Mouse (Mus musculus) embryo, embryonic 11.5 days (tissue): ENCODE measurements around the gene Cwh43.
"Not testable (repeated sequence)": the region's sequence is repeated elsewhere in the genome, so short reads cannot be mapped to it uniquely, and the experiment has no call there.

ENCODE experiments used
- DNase-seq: peaks from one replicate; pipeline ENCODE4 v3.0.0-alpha.2; 2012; ENCODE audit warnings: low read depth, low spot score

The Cwh43 gene

DNA sequence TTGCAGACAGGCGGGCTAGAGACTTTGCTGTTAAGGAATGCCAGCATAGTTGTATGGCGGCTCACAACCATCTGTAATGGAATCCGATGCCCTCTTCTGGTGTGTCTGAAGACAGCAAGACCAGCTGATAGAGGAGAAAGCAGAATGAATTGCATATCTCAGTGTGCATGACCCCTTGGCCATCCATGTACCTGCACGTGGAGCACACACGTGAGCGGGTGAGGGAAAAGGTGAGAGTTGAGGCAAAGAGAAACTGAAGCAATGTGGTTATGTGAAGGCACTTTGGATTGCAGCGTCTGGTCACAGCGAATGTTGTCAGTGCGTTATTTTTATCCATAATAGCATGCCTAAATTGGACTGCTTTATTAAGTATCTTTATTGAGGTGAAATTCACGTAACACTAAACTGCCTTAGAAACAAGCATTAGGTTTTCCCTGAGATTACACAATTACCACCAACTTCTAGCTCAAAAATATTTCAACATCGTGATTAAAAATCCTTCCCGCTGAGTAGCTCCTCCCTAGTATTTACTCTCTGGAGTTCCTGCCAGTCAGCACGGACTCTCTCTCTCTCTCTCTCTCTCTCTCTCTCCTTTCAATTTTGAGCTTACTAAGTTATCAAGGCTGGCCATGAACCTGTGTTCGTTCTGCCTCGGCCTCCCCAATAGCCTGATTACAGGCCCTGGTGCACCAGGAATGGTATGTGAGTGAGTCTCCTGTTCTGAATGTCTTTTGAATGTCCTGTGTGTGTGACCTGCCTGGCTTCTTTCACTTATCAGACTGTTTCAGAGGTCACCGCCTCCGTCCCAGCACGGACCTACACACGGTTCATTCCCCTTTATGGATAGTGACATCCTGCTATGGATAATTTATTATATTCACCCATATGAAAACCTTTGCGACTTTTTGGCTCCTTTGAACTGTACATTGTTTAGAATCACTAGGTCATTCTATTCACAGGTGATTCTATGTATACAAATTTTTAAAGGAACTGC is 68.8 kb downstream of the Cwh43 start:
- DNase-seq: no peak

- DNase-seq: no peak
Measured at GRCm38 (mm10) chr5:73480700-73481099, 74.8 kb downstream of the Cwh43 start, which contains the start of gene Dcun1d4. Gene Dcun1d4 (plus strand): TSS chr5:73481000.

DNA sequence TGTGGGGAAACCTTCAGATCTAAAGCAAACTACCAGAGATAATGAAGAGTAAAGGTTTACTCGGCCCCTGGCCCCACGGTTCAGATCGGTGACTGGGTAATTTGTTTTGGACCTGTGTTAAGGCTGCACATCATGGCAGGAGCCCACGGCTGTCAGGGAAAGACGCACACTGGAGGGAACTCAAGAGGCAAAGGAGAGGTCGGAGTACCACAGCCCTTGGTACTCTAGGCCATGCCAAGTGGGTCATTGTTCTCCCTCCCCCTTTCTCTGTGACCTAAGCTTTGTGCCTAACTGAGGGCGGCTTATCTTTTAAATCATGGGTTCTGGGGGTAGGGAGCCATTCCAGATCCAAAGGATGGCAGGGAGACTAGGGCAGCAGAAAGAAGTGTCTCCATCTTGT is 75.5 kb downstream of the Cwh43 start:
- DNase-seq: no peak

- DNase-seq: not testable (repeated sequence)
Measured at GRCm38 (mm10) chr5:73482381-73482780, 76.5 kb downstream of the Cwh43 start.

DNA sequence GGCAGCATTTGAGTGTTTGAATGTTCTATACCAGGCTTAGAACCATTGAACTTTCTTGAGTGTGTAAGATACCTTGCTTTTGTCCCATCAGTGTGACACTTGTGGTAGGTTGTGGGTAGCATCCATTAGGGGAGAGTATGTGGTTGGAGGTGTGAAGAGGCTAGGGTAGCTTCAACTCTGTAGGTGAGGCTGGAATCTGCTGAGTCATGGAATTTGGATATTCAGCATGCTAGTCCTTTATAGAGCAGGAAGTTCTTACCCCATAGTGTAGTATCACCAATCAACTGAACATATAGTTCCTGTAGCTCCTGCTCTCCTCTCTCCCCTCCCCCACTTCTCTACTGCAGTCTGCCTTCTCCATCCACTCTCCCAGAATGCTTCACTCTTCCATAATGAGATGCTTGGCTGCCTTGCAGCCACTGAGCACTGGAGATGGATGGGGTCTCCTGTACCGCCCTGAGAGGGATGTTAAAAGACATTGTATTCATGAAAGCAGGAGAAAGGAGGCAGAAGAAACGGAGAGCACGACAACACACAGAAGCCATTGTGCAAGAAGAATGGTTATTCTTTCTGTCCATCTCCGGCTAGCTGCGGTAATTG is 78.2 kb downstream of the Cwh43 start:
- no peak for DNase-seq

- DNase-seq: no peak
Measured at GRCm38 (mm10) chr5:73486451-73486850, 80.6 kb downstream of the Cwh43 start.

DNA sequence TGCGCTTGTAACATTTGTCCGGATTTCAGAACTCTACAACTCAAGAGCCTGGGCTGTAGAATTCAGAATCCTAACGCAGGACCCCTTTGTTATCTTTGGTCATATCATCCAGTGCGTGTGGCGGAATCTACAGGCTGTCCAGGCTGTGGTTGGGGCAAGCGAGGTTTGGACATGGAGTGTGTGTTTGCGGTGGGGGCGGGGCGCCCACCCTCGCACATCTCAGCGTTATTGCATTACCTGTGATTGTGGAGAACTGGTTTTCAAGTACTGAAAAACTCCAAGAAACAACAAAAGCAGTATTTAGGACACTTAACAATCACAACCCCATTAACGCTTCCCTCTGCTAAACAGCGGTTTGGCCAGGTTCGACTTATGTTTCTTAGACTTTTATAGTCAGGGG is 84.0 kb downstream of the Cwh43 start:
- DNase-seq: peak; percentile 14

DNA sequence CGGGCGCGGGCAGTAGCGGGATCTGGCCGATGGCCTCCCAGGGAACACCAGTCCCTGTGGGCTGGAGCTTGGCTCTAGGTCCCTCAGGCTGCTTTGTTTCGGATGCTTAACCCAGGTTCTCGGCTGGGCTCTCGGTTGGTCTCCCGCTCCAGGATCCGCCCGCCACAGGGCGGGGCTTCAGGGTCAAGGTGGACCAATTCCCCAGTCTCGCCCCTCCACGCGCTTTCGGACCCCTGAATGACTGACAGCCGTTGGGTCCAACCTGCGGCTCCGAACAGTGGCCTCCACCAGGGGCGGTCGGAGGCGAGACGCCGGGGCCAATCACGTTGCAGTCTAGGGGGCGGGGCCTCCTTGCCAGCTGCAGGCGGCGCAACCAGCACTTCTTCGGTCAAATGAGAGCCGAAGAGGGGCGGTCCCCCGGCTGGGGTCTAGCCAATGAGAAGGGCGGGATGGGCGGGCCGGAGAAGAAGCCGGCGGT is 84.8 kb downstream of the Cwh43 start:
- peak; percentile 99 for DNase-seq

GRCm38 (mm10) chr5:73491074-73491836 is 85.4 kb downstream of the Cwh43 start:
- peak; percentile 14 for DNase-seq

DNA sequence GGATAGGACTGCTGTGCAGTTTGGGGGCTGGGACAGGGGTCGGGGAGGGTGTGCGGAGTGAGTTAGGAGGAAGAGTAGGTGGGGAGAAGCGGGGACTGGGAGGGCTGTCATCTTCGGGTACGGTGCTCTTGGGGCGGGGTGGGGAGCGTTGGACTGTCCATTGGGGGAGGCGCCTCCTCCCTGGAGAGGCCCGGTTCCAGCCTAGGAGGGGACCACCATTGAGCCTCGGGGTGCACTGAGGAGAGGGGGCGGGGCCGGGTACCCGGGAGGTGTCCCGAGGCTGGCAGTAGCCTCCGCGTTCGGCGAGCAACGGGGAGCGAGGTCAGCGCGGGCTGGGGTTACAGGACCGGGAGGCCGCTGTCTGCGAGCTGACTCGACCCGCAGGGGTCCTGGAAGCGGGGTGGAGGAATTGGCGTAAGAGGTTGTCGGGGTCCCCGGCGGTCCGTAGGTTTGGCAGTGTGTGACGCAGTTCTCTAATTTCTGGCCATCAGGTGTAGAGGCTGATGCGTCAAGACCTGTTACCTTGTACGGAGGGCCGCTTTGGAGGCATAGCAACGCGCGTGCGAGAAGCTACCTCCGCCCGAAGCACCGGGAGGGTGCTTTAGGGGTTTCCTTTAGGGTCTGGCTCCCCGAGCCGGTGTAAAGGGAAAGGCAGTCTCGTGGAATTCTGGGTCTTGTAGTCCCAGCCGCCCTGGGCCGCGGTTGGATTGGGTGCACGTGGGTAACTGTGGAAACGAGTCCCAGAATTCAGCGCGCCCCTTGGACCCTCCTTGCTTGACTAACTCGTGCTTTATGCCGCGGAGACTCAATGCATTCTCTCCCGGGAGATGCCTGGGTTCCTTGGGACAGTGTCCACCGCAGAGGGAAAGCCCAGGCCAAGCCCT is 86.2 kb downstream of the Cwh43 start:
- DNase-seq: peak; percentile 83

DNA sequence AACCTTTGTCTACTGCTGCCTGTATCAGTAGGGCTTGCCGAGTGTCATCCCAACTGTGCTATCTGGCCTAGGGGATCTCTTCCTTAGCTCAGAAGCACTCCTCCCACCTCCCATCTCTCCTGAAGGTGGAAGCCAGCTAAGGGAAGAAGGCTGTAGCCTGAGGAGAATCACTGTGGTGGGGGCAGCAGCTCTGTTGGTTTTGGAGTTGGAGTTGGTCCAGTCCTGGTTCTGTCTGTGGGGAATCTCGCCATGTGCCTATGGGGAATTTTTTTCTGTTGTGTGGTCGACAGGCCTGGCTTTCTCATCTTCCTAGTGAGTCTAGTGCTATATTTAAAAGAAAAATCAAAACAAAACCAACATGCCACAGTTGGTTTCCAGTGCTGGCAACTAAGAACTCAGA is 91.5 kb downstream of the Cwh43 start:
- no peak for DNase-seq

GRCm38 (mm10) chr5:73498559-73498958 is 92.7 kb downstream of the Cwh43 start:
- DNase-seq: no peak

DNA sequence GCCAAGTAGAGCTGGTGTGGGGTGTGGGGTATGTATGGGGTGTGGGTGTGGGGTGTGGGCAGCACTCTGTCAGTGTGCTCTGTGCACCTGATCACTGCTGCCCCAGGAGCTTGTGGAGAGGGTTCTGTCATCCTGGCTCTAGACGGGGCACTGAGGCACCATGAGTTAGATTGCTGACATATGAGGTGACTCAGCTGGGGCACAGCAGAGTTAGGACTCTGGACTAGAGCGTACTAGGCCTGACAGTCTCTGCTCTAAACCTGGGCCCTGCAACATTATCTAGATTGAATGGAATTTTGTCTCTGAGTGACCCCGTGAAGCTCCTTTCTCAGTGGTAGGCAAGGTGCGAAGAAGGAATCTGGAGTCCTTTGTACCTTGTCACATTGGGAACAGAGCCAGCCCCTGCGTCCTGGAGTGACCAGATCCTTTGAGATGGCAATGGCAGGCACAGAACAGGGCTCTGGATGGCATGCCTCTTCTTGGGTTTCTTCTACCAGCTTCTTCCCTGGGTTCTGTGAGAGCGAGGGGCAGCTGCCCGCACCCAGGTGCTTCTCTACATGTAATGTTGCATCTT is 95.1 kb downstream of the Cwh43 start:
- no peak for DNase-seq

- no peak for DNase-seq
Measured at GRCm38 (mm10) chr5:73502422-73502821, 96.5 kb downstream of the Cwh43 start.
